Mouse (Mus musculus): ENCODE measurements around the gene H2-Q6.
"Not testable (repeated sequence)": the region's sequence is repeated elsewhere in the genome, so short reads cannot be mapped to it uniquely, and the experiment has no call there.

The H2-Q6 gene

GRCm38 (mm10) chr17:35434836-35435235 lies 10.2 kb downstream of the H2-Q6 start:
- not testable (repeated sequence) for DNase-seq (ENCODE audit: low read depth, low spot score)

GRCm38 (mm10) chr17:35435577-35435976 lies 10.9 kb downstream of the H2-Q6 start:
- DNase-seq (ENCODE audit: low read depth, low spot score) = not testable (repeated sequence)

GRCm38 (mm10) chr17:35437386-35437936 lies 12.8 kb downstream of the H2-Q6 start:
- not testable (repeated sequence) for DNase-seq (ENCODE audit: low read depth, low spot score)

- DNase-seq (ENCODE audit: low read depth, low spot score) = not testable (repeated sequence)
Measured at GRCm38 (mm10) chr17:35438395-35438794, 13.7 kb downstream of the H2-Q6 start.

- DNase-seq (ENCODE audit: low read depth, low spot score) = not testable (repeated sequence)
Measured at GRCm38 (mm10) chr17:35438885-35439284, 14.2 kb downstream of the H2-Q6 start, which contains the start of gene H2-Q7. TSS of gene H2-Q7 (plus strand) at chr17:35439155.

- DNase-seq (ENCODE audit: low read depth, low spot score) = not testable (repeated sequence)
Measured at GRCm38 (mm10) chr17:35439295-35439747, 14.7 kb downstream of the H2-Q6 start.

- not testable (repeated sequence) for DNase-seq (ENCODE audit: low read depth, low spot score)
Measured at GRCm38 (mm10) chr17:35439925-35440645, 15.4 kb downstream of the H2-Q6 start.

GRCm38 (mm10) chr17:35442376-35442775 lies 17.7 kb downstream of the H2-Q6 start:
- DNase-seq (ENCODE audit: low read depth, low spot score) = not testable (repeated sequence)

GRCm38 (mm10) chr17:35444510-35444909 lies 19.9 kb downstream of the H2-Q6 start:
- DNase-seq (ENCODE audit: low read depth, low spot score) = not testable (repeated sequence)

GRCm38 (mm10) chr17:35458247-35458646 lies 33.6 kb downstream of the H2-Q6 start:
- not testable (repeated sequence) for DNase-seq (ENCODE audit: low read depth, low spot score)

- DNase-seq (ENCODE audit: low read depth, low spot score) = not testable (repeated sequence)
Measured at GRCm38 (mm10) chr17:35460513-35461341, 36.1 kb downstream of the H2-Q6 start.

GRCm38 (mm10) chr17:35465651-35466050 lies 41.0 kb downstream of the H2-Q6 start:
- DNase-seq (ENCODE audit: low read depth, low spot score) = not testable (repeated sequence)

- DNase-seq (ENCODE audit: low read depth, low spot score) = not testable (repeated sequence)
Measured at GRCm38 (mm10) chr17:35468936-35469335, 44.3 kb downstream of the H2-Q6 start.

GRCm38 (mm10) chr17:35469842-35470751 lies 45.4 kb downstream of the H2-Q6 start, which contains the start of gene H2-Q10:
TSS of gene H2-Q10 (plus strand) at chr17:35470089.
- no peak for DNase-seq (ENCODE audit: low read depth, low spot score)
